Mouse (Mus musculus) megakaryocyte, adult 5-6 weeks (primary cell): ENCODE results near the gene Mfsd2a. TPM values are rescaled to one million over a fixed set of nuclear protein-coding genes. Genes with fewer than 3 reads are reported as not detected.
A peak's percentile ranks its signal among the peaks of the same experiment; 100 is the strongest.

Experiments used
- ATAC-seq: 2 replicates; pipeline ENCODE4 v1.8.0; 2016; ENCODE audit warnings: mild to moderate bottlenecking, inconsistent platforms; ENCODE audit not compliant: poor library complexity, severe bottlenecking
- total RNA-seq, 2 experiments: library from RNA; stranded (forward) in 1 of 2; stranded (reverse) in 1 of 2; fragments of 153-499, 151-499 nt in 1 of 2; fragments of 221-1000, 200-1000 nt in 1 of 2; gene quantifications; 2 replicates each; pipeline versions ENCODE4 v1.2.3 to v1.2.4; 2015 to 2017

The Mfsd2a gene
- total RNA-seq, 2 experiments from 2014 or later, result 0.15 TPM; not detected in 1

- ATAC-seq, result no peak
Observed at GRCm38 (mm10) chr4:122980684-122981083, 19.7 kb upstream of the Mfsd2a start.

DNA sequence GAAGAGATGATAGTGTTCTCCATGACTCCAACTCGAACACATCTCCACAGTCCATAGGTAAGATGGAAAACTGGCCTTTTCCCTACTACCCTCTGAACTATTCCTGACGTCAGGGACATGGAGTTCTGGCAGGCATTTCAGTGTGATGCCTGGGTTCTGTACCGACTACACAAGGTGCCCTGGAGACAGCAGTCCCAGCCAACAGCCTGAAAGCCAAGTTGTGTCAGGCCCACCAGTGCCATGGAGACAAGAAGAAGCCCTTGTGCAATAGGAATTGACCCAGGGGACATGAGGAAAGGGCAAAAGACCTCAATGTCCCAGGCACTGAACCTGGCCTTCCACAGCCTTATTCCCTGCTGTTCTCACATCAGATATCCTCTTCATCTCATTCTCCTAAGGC is 18.8 kb upstream of the Mfsd2a start:
- ATAC-seq, result no peak

DNA sequence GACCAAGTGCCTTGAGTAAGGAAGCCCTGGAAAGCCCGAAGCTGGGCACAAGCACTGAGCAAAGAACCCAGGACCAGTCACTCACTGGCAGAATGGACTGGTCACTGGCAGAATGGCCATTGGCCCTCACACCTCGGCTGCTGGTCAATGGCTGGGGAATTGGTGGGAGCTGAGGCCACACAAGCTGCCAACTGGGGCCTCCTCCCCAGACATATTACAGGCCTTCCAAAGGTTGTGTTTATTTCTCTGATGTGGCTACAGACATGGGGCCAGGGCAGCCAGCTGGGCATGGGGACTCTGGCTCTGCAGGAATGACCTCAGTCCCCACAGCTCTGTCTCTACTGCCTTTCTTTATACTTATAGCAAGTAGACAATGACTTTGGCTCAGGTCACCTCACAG is 17.9 kb upstream of the Mfsd2a start:
- ATAC-seq, result no peak

GRCm38 (mm10) chr4:122976885-122977284 is 15.9 kb upstream of the Mfsd2a start:
- no peak for ATAC-seq

- ATAC-seq, result no peak
Observed at GRCm38 (mm10) chr4:122974976-122975520, 14.1 kb upstream of the Mfsd2a start.

GRCm38 (mm10) chr4:122972056-122972455 is 11.1 kb upstream of the Mfsd2a start:
- ATAC-seq, result no peak

- ATAC-seq, result peak; percentile 67
Observed at GRCm38 (mm10) chr4:122971646-122972045, 10.7 kb upstream of the Mfsd2a start.

- no peak for ATAC-seq
Observed at GRCm38 (mm10) chr4:122971191-122971590, 10.2 kb upstream of the Mfsd2a start.

- ATAC-seq, result no peak
Observed at GRCm38 (mm10) chr4:122968106-122968505, 7.1 kb upstream of the Mfsd2a start.

DNA sequence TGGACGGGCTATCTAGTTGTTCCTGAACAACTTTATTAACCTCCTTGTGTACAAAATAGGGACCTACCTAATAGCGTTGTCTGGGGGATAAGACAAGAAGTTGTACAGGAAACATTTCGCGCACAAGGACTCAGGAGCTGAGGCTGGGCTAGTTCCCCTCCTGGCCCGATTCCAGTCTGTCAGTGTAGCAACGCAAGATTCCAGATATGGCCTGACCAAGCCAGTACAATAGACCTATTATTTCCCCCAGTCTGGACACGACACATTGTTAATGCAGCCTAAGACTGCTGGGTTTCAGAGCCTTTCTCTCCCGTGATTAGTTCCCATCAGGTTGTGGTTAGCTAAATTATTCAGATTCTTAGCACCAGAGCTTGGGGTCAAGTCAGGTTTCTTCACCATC is 1.8 kb upstream of the Mfsd2a start:
- ATAC-seq, result no peak

DNA sequence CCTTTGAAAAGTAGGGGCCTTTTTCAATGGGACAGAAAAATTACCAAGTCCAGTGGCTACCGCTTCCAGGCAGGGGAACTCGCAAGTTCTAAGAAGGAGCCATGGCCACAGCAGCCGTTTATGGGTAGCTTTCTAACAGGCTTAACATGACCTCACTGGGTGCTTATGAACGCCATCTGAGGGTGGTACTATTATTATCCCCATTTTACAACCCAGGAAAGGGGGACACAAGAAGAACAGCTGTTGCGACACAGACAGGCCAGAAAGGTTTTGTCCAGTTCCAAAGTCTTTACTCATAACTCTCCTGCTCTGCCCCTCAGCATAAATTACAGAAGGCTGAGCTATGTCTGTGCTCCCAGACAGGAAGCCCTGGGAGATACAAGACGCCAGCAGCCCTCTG is 601 bp upstream of the Mfsd2a start:
- ATAC-seq, result no peak

- ATAC-seq, result peak; percentile 31
Observed at GRCm38 (mm10) chr4:122960321-122961099, 478 bp downstream of the Mfsd2a start.

GRCm38 (mm10) chr4:122959816-122960215 is 1.2 kb downstream of the Mfsd2a start:
- ATAC-seq, result no peak

GRCm38 (mm10) chr4:122958491-122959031 is 2.4 kb downstream of the Mfsd2a start:
- ATAC-seq, result no peak

GRCm38 (mm10) chr4:122956301-122956700 is 4.7 kb downstream of the Mfsd2a start:
- peak; percentile 31 for ATAC-seq

DNA sequence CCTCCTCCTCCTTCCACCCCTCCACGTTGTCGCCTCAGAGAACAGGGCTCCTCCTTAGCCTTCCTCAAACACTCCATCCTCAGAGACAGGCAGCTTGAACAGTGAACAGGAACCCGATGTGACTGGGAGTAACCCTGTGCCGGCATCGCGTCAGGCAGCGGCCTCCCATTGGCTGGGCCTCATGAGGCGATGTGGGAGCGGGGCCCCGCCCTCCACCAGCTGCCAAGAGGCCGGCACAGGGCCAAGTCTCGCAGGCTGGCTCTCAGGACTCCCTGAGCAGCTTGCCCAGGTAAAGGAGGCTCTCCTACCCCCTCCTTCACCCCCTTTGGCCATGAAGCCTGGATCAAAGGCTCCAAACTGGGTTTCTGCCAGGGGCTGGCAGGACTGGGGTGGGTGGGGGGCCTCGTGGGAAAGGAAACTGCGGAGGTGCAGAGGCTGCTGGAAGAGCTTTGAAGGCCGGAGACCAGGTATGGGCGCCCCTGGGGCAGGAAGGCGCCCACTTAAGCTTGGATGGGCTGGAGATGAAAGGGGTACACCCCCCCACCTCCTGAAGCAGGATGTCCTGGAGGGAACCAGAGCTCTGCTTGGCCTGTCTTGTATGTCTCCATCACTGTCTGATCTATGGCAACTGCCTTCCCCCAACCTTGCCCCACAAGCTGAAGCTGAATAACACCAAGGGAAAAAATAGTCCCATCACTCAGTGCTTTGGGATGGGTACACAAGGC is 5.4 kb downstream of the Mfsd2a start:
- ATAC-seq, result peak; percentile 91

DNA sequence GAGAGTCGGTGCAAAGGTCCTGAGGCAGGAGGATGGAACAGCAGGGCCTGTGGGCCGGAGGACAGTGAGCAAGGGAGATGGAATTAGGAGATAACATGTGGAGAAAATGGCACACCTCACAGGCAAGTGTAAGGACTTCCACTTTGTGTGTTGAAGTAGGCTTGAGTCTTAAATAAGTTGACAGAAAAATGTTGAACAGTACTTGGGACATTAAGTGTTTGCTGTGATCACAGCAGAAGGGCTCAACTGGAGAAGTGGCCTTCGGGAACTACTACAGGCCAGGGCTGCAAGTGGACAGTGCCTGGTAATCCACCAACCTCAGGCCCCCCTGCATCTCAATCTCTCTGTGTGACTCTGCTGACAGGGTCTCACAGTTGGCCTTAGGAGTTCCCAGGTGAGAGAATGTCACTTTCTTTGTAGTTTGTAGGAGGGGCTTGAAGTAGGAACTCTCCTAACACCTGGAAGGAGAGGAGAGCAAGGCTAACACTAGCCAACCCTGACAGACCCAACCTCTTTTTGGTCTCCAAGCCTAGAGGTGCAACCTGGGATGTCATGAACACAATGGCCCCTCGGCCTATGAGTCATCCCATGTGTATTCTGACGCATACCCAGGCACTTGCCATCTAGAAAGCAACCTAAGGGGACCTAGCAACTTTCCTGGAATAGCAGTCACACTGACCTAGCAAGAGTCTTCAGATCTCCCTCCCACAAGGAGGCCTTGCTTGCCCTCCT is 6.1 kb downstream of the Mfsd2a start:
- no peak for ATAC-seq

GRCm38 (mm10) chr4:122949096-122949495 is 11.9 kb downstream of the Mfsd2a start:
- no peak for ATAC-seq

- no peak for ATAC-seq
Observed at GRCm38 (mm10) chr4:122947223-122947622, 13.8 kb downstream of the Mfsd2a start.

DNA sequence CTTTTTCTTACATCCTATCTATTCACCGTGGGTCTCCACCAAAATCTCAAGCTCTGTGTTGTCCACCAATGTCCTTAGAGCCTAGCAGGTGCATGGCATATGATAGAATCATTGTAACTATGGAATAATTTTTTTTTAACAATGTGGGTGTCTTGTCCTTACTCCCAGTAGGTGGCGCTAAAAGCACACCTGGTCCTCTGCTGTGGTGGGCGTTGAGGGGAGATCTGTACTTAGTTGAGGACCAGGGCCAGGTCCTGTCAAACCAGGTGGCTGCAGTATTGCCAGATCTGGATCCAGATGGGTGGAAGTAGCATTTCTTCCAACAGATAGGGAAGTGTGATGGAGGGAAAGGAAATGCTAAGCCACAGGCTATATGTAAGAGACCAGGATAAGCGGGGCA is 16.6 kb downstream of the Mfsd2a start:
- ATAC-seq, result peak; percentile 73
